Mouse (Mus musculus) thymus, adult 2 months (tissue): ENCODE measurements around the gene Tub. TPM values are rescaled to one million over a fixed set of nuclear protein-coding genes. Genes with fewer than 3 reads are reported as not detected.

Experiments
- DNase-seq: peaks from one replicate; pipeline ENCODE4 v3.0.0; 2021
- H3K27ac ChIP-seq: fragments of 200-500 bp; 2 replicates; pipeline ENCODE4 v1.5.1; 2012; ENCODE audit warnings: low read length, control low read depth; ENCODE audit not compliant: control insufficient read depth, insufficient read depth
- H3K27me3 ChIP-seq: fragments of 200-500 bp; 2 replicates; pipeline ENCODE4 v1.6.1; 2012; ENCODE audit warnings: mild to moderate bottlenecking, low read length, moderate library complexity, mixed read lengths; ENCODE audit not compliant: control insufficient read depth, insufficient read depth
- H3K36me3 ChIP-seq: fragments of 200-500 bp; 2 replicates; pipeline ENCODE4 v1.6.1; 2012; ENCODE audit warnings: mild to moderate bottlenecking, low read length, moderate library complexity; ENCODE audit not compliant: control insufficient read depth, insufficient read depth
- H3K4me1 ChIP-seq: fragments of 200-500 bp; replicated peaks from 2 replicates; pipeline ENCODE4 v1.6.1; 2012; ENCODE audit warnings: low read length; ENCODE audit not compliant: control insufficient read depth, insufficient read depth
- H3K4me3 ChIP-seq: fragments of 200-500 bp; 2 replicates; pipeline ENCODE4 v1.5.1; 2012; ENCODE audit warnings: mild to moderate bottlenecking, low read length, control low read depth, moderate library complexity; ENCODE audit not compliant: control insufficient read depth, insufficient read depth
- CTCF ChIP-seq: fragments of 200-500 bp; IDR thresholded peaks from 2 replicates; pipeline ENCODE4 v1.5.1; 2012; ENCODE audit warnings: mild to moderate bottlenecking, control low read depth, low read length, moderate library complexity, borderline replicate concordance; ENCODE audit not compliant: control insufficient read depth, poor library complexity, insufficient read depth; ENCODE audit errors: extremely low read depth
- POLR2A ChIP-seq: fragments of 200-500 bp; IDR thresholded peaks from 2 replicates; pipeline ENCODE4 v1.6.1; 2012; ENCODE audit warnings: mild to moderate bottlenecking, low read length, control low read depth, moderate library complexity; ENCODE audit not compliant: control insufficient read depth, poor library complexity, insufficient read depth; ENCODE audit errors: extremely low read depth
- WGBS: fragments of 180-500 bp; shearing (Covaris S2); methylation state at CpG from one replicate; pipeline ENCODE4 v1.1.7; 2018; 5-methylcytosine and 5-hydroxymethylcytosine counted together
- polyA plus RNA-seq: library from polyadenylated mRNA; depleted of rRNA; stranded (reverse); fragments of >200 nt; gene quantifications from 2 replicates; pipeline ENCODE4 v1.2.3, GENCODE M21; 2012

The Tub gene
- polyA plus RNA-seq, 1 experiment = 0.66 TPM

DNA sequence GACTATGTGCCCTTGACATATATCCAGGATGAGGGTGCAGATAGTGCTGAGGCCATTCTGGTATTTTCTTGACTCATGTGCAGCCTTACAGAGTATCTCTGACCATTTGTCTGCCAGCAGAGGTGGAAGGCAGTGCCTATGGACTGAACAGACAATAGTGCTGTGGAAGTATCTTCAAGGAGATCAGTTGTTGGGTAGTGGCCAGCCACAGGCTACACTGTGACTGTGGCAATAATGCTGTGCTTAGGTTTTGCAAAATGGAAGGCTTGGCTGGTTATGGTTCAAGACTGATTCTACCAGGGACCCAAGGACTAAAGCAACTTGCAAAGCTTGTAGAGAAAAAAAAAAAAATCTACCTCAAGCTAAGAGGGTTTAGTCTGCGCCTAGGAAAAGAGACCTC lies 62.4 kb downstream of the Tub start:
- no peaks in the 10 kb centered on the region for H3K36me3 ChIP-seq
- TF ChIP-seq CTCF (no peak), POLR2A (no peak)
- peaks cover 2% of the 10 kb centered on the region for H3K27me3 ChIP-seq
- WGBS = 95% methylated on average over 1 of the region's 1 CpGs
- H3K4me1 ChIP-seq = no peaks in the 10 kb centered on the region
- H3K27ac ChIP-seq = no peak overlapping the region
- H3K4me3 ChIP-seq = no peak overlapping the region
- no peak for DNase-seq

GRCm38 (mm10) chr7:109012998-109013625 lies 63.0 kb downstream of the Tub start:
- H3K4me1 ChIP-seq = no peaks in the 10 kb centered on the region
- TF ChIP-seq POLR2A (no peak), CTCF (no peak)
- WGBS = 60% methylated on average over 4 of the region's 4 CpGs
- no peak for DNase-seq
- no peaks in the 10 kb centered on the region for H3K36me3 ChIP-seq
- no peak overlapping the region for H3K4me3 ChIP-seq
- H3K27me3 ChIP-seq = peaks cover 2% of the 10 kb centered on the region
- no peak overlapping the region for H3K27ac ChIP-seq

GRCm38 (mm10) chr7:109014851-109015250 lies 64.7 kb downstream of the Tub start:
- DNase-seq = no peak
- peaks cover 4% of the 10 kb centered on the region for H3K27me3 ChIP-seq
- H3K27ac ChIP-seq = no peak overlapping the region
- no peaks in the 10 kb centered on the region for H3K36me3 ChIP-seq
- WGBS = 91% methylated on average over 7 of the region's 7 CpGs
- TF ChIP-seq POLR2A (no peak), CTCF (no peak)
- H3K4me1 ChIP-seq = no peaks in the 10 kb centered on the region
- no peak overlapping the region for H3K4me3 ChIP-seq

GRCm38 (mm10) chr7:109016378-109016923 lies 66.3 kb downstream of the Tub start:
- Histone ChIP-seq H3K4me3 (no peak overlapping the region), H3K27me3 (peaks cover 2% of the 10 kb centered on the region; the same call in 1 of the 2 replicates), H3K4me1 (no peaks in the 10 kb centered on the region), H3K27ac (no peak overlapping the region), H3K36me3 (no peaks in the 10 kb centered on the region)
- no peak for TF ChIP-seq POLR2A
- no peak for TF ChIP-seq CTCF
- 82% methylated on average over 5 of the region's 5 CpGs for WGBS
- DNase-seq = no peak

- TF ChIP-seq CTCF = no peak
- TF ChIP-seq POLR2A = no peak
- DNase-seq = no peak
- 0 out of 2 replicates have a peak, but pooled peaks cover 2% of the 10 kb centered on the region for H3K27me3 ChIP-seq
- WGBS = 94% methylated on average over 7 of the region's 7 CpGs
- H3K4me1 ChIP-seq = no peaks in the 10 kb centered on the region
- no peaks in the 10 kb centered on the region for H3K36me3 ChIP-seq
- H3K4me3 ChIP-seq = no peak overlapping the region
- H3K27ac ChIP-seq = no peak overlapping the region
These were observed 69.1 kb downstream of the Tub start for GRCm38 (mm10) chr7:109019243-109019642.

- Histone ChIP-seq H3K4me1 (no peaks in the 10 kb centered on the region), H3K36me3 (no peaks in the 10 kb centered on the region), H3K27me3 (0 out of 2 replicates have a peak, but pooled peaks cover 2% of the 10 kb centered on the region), H3K4me3 (no peak overlapping the region), H3K27ac (no peak overlapping the region)
- peak; percentile 48 for DNase-seq
- no peak for TF ChIP-seq POLR2A
- no peak for TF ChIP-seq CTCF
- 18% methylated on average over 3 of the region's 3 CpGs for WGBS
These were observed 71.3 kb downstream of the Tub start for GRCm38 (mm10) chr7:109021428-109021827.
